Mouse (Mus musculus): ENCODE results near the gene Rab3a.
A peak's percentile ranks its signal among the peaks of the same experiment; 100 is the strongest.

DNA sequence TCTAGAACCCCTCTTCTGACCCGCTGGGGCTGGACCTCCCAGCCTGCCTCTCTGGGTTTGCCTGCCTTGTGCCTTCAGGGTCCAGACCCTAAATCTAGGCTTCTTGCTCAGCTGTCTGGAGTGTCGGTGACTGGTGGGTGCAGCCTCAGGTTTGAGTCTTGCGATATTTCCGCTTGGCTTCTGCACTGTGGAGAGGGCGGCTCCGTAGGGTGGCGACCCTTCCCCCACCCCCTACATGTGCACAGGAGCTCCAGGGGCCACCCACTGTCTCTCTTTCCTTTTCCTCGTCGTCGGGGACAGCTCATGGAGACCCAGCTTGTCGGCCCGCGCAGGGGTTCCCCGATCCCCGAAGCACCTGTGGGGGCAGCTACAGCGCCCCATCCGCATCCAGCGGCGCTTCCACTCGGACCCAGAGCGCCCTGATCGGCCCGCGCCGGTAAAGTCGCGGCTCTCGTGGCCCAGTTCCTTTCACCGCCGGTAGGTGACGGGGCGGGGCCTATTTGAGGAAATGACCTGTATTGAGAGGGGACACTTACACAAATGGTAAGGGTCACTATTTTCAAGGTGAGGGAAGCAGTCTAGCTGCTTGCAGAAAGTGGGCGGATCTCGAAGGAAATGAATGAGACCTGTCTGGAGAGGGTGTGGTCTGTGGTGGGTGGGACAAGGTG, 24.5 kb upstream of the Rab3a start:
- TF ChIP-seq EP300 (IDR thresholded peaks at IDR 0.05; ENCODE audit: low read depth): no peak
- TF ChIP-seq CTCF (IDR thresholded peaks at IDR 0.05; ENCODE audit: low read depth): peak; percentile 59

Measured in liver, postnatal 0 days (tissue).